23 mouse cellular contexts compared by ENCODE assay signal in genomic region chrX:101481604-101482350, GRCm38 (mm10). TPM values are rescaled to one million over a fixed set of nuclear protein-coding genes. Genes with fewer than 3 reads are reported as not detected.
"Had no signal": no experiment of that assay in that cellular context is flagged by ENCODE, and none has a peak within 500 bp of the region (broad histone marks: within the 10 kb centered on the region; RNA-seq: fewer than 3 reads in every experiment).

No protein-coding gene starts in this region.

- H3K27me3 ChIP-seq: lung, embryonic 15.5 days; midbrain, embryonic 12.5 days; neural tube, embryonic 13.5 days; neural tube, embryonic 15.5 days had no signal

- H3K9me3 ChIP-seq: lung, embryonic 15.5 days; midbrain, embryonic 10.5 days; midbrain, embryonic 12.5 days; neural tube, embryonic 13.5 days; neural tube, embryonic 15.5 days had no signal

- H3K4me3 ChIP-seq: lung, embryonic 15.5 days; midbrain, embryonic 10.5 days; midbrain, embryonic 12.5 days; myocyte; neural tube, embryonic 13.5 days; neural tube, embryonic 15.5 days had no signal

- DNase-seq: liver, postnatal 0 days; lung, adult 2 months; lung, postnatal 14 days; lung, postnatal 36 days; midbrain, embryonic 14.5 days; retina, postnatal 1 day; right cerebral cortex, adult 18-20 months; right cerebral cortex, postnatal 25 days; right cerebral cortex, postnatal 4 days; spleen, adult 18-20 months; thymus, adult 18-20 months; thymus, postnatal 25 days; thymus, postnatal 4 days had no signal

- H3K36me3 ChIP-seq: neural tube, embryonic 15.5 days had no signal

- H3K9ac ChIP-seq: liver, postnatal 0 days; lung, embryonic 15.5 days; midbrain, embryonic 12.5 days; neural tube, embryonic 13.5 days; neural tube, embryonic 15.5 days had no signal

- ATAC-seq: liver, postnatal 0 days; lung, postnatal 0 days; midbrain, embryonic 16.5 days had no signal

- H3K4me2 ChIP-seq: lung, embryonic 15.5 days; midbrain, embryonic 12.5 days; neural tube, embryonic 13.5 days; neural tube, embryonic 15.5 days had no signal

- H3K27ac ChIP-seq: lung, embryonic 15.5 days; macrophage; midbrain, embryonic 10.5 days; midbrain, embryonic 12.5 days; neural tube, embryonic 13.5 days; neural tube, embryonic 15.5 days had no signal

- H3K4me1 ChIP-seq: lung, embryonic 15.5 days; midbrain, embryonic 10.5 days; midbrain, embryonic 12.5 days; neural tube, embryonic 13.5 days; neural tube, embryonic 15.5 days had no signal

RNA-seq across cellular contexts. Expression of gene Itgb1bp2, which starts 32.9 kb away (rescaled TPM):
- polyA plus RNA-seq: macrophage; small intestine, adult 2 months had no signal
